Mouse (Mus musculus): ENCODE data around the gene Cltb. TPM values are rescaled to one million over a fixed set of nuclear protein-coding genes. Genes with fewer than 3 reads are reported as not detected.

Cltb gene
- polyA plus RNA-seq, 1 experiment from 2014 or later: 30.9 TPM

Small RNA genes within 50 kb of the gene (microRNA-seq; reads per million reads assigned to microRNA genes)
- not detected for gene Gm24195

Other genes starting within 250 kb of the Cltb start
- gene Cplx2, start 240.0 kb downstream of the Cltb start, polyA plus RNA-seq (2014; fragmentation: Nextera tagmentation; extraction: Ambion mirVana): 11.2 and 11.7 TPM in 2 replicates
- gene Thoc3, start 142.5 kb downstream of the Cltb start, polyA plus RNA-seq (2014; fragmentation: Nextera tagmentation; extraction: Ambion mirVana): 153 and 154 TPM in 2 replicates
- 19.5 and 26.6 TPM in 2 replicates for gene Simc1, start 107.6 kb downstream of the Cltb start, polyA plus RNA-seq (2014; fragmentation: Nextera tagmentation; extraction: Ambion mirVana)
- gene 4833439L19Rik, start 45.9 kb downstream of the Cltb start, polyA plus RNA-seq (2014; fragmentation: Nextera tagmentation; extraction: Ambion mirVana): 254 and 284 TPM in 2 replicates
- 28.6 and 34.5 TPM in 2 replicates for gene Arl10, start 36.3 kb downstream of the Cltb start, polyA plus RNA-seq (2014; fragmentation: Nextera tagmentation; extraction: Ambion mirVana)
- gene Nop16, start 21.3 kb downstream of the Cltb start, polyA plus RNA-seq (2014; fragmentation: Nextera tagmentation; extraction: Ambion mirVana): 66.6 and 71.7 TPM in 2 replicates
- gene Higd2a, start 21.1 kb downstream of the Cltb start, polyA plus RNA-seq (2014; fragmentation: Nextera tagmentation; extraction: Ambion mirVana): 147 and 160 TPM in 2 replicates
- gene Faf2, start 10.4 kb upstream of the Cltb start, polyA plus RNA-seq (2014; fragmentation: Nextera tagmentation; extraction: Ambion mirVana): 99.0 and 102 TPM in 2 replicates
- 126 and 130 TPM in 2 replicates for gene Rnf44, start 82.6 kb upstream of the Cltb start, polyA plus RNA-seq (2014; fragmentation: Nextera tagmentation; extraction: Ambion mirVana)
- gene Cdhr2, start 90.1 kb upstream of the Cltb start, polyA plus RNA-seq (2014; fragmentation: Nextera tagmentation; extraction: Ambion mirVana): 0.07 and 0.15 TPM in 2 replicates
- 13.3 and 14.5 TPM in 2 replicates for gene Gprin1, start 138.5 kb upstream of the Cltb start, polyA plus RNA-seq (2014; fragmentation: Nextera tagmentation; extraction: Ambion mirVana)
- gene Sncb, start 155.3 kb upstream of the Cltb start, polyA plus RNA-seq (2014; fragmentation: Nextera tagmentation; extraction: Ambion mirVana): 2.7 and 3.7 TPM in 2 replicates
- gene Eif4e1b, start 172.7 kb upstream of the Cltb start, polyA plus RNA-seq (2014; fragmentation: Nextera tagmentation; extraction: Ambion mirVana): not detected in 2 replicates
- 17.6 and 21.3 TPM in 2 replicates for gene Tspan17, start 178.0 kb upstream of the Cltb start, polyA plus RNA-seq (2014; fragmentation: Nextera tagmentation; extraction: Ambion mirVana)

Measured in neural tube, embryonic 11.5 days (tissue).